Mouse (Mus musculus) heart, postnatal 4 days (tissue): ENCODE measurements around the gene B3galt2. TPM values are rescaled to one million over a fixed set of nuclear protein-coding genes. Genes with fewer than 3 reads are reported as not detected.

Source experiments
- total RNA-seq, 2 experiments: library from RNA; stranded (reverse); gene quantifications; 2 replicates each; pipeline ENCODE4 v1.2.3; 2021

B3galt2 gene
- total RNA-seq, 2 experiments from 2014 or later, result 0.09 to 0.10 TPM

Other genes with a start within 250 kb of the B3galt2 start
- 10 to 100 TPM; 47.5 to 53.8 TPM for gene Cdc73, start 62.2 kb downstream of the B3galt2 start, total RNA-seq
- gene Glrx2, start 75.7 kb downstream of the B3galt2 start, total RNA-seq, result 10 to 100 TPM; 70.0 to 70.7 TPM
- gene Trove2, start 136.4 kb downstream of the B3galt2 start, total RNA-seq, result 10 to 100 TPM; 11.7 to 12.2 TPM
- gene Uchl5, start 136.6 kb downstream of the B3galt2 start, total RNA-seq, result 10 to 100 TPM; 23.9 to 24.1 TPM